Mouse (Mus musculus): ENCODE measurements around the gene Taar1.
A peak's percentile ranks its signal among the peaks of the same experiment; 100 is the strongest.

The Taar1 gene

GRCm38 (mm10) chr10:23920056-23920455 is at the start of gene Taar1:
Taar1 (plus strand) TSS chr10:23920356.
- no peak for DNase-seq (ENCODE audit: low spot score in 2 of 2)

DNA sequence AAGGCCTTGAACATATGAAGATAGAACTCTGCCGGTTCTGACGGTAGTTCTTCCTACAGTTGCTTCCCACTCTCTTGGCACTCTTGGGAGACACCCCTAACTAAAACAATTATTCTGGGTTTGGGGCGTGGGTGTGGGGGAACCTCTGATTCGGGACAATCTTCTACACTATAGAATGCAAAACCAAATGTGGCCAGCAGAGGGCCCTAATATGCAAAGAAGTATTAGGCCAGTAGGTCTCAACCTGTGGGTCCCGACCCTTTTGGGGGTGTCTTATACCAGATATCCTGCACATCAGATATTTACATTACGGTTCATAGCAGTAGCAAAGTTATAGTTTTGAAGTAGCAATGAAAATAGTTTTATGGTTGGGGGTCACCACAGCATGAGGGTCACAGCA is 39.5 kb upstream of the Taar1 start:
- DNase-seq (ENCODE audit: low spot score in 2 of 2) = peak in 1 of 2 experiments; percentile 11

GRCm38 (mm10) chr10:23884910-23885309 is 35.2 kb upstream of the Taar1 start:
- DNase-seq (ENCODE audit: low spot score in 2 of 2) = no peak

GRCm38 (mm10) chr10:23886060-23886459 is 34.1 kb upstream of the Taar1 start:
- no peak for DNase-seq (ENCODE audit: low spot score in 2 of 2)

DNA sequence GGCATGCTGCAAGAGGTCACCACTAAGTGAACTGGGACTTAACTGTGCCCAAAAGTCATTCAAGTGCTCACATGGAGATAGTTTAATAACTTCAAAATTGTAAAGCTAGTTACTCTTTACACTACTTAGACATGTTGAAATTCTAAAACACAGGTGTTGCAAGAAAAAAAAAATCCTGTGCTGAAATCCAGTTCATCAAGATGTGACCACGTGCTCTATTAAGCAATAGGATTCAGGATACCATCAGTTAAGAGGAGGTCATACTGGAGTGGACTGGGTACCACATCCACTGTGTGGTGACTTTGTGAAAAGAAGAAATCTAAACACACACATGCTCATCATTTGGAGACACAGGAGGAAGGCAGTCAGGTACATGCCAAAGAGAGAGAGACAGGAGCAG is 27.2 kb upstream of the Taar1 start:
- no peak for DNase-seq (ENCODE audit: low spot score in 2 of 2)

- no peak for DNase-seq (ENCODE audit: low spot score in 2 of 2)
These were observed 25.4 kb upstream of the Taar1 start, which contains the start of gene Vnn1 for GRCm38 (mm10) chr10:23894601-23895349. Vnn1 (plus strand) TSS chr10:23894688.

DNA sequence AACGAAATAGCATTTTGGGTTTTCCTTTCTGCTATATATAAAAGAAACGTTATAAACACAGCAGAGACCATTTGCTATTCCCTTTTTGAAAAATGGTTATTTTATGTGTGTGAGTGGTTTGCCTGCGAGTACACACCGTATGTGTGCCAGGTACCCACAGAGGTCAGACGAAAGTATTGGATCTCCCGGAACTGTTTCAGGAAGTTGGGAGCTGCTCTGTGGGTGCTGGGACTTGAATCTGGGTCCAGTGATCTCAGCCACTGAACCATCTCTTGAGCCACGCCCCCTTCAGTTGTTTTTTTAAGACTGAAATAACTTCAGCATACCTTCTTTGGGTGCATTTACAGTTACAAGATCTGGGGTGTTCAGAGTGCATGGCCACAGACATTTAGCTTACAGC is 24.8 kb upstream of the Taar1 start:
- DNase-seq (ENCODE audit: low spot score in 2 of 2) = no peak

DNA sequence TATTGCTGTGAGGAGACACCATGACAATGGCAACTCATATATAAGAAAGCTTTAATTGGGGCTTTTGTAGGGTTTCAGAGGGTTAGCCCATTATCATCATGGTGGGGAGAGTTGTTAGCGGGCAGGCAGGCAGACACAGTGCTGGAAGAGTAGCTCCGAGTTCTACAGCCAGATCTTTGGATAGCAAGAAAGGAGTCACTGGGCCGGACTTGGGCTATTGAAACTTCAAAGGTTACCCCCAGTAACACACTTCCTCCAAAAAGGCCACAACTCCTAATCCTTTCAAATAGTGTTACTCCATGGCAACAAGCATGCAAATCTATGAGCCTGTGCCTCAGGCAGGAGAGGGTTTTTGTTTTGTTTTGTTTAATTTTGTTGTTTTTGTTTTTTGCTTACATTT is 19.0 kb upstream of the Taar1 start:
- no peak for DNase-seq (ENCODE audit: low spot score in 2 of 2)

GRCm38 (mm10) chr10:23905661-23906060 is 14.5 kb upstream of the Taar1 start:
- no peak for DNase-seq (ENCODE audit: low spot score in 2 of 2)

GRCm38 (mm10) chr10:23922468-23922867 is 2.3 kb downstream of the Taar1 start:
- DNase-seq (ENCODE audit: low spot score in 2 of 2) = no peak

GRCm38 (mm10) chr10:23923941-23924340 is 3.8 kb downstream of the Taar1 start:
- DNase-seq (ENCODE audit: low spot score in 2 of 2) = no peak

DNA sequence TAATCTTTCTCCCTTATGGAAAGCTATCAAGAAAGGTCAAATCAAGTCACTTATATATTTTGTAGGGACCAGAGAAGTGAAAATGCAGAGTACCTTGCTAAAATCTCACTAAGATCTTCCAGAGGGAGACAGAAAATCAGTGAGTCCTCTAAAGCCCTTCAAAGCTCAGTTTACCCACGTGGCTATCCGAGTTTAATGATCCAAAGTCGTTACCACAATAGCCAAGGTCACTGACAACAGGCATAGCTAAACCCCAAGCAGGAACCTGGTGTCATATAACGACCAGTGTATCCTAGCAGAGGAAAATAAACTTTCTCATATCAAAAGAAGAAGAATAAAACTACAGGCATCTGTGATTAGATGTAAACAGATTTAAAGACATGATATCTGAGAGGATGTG is 17.5 kb downstream of the Taar1 start:
- DNase-seq (ENCODE audit: low spot score in 2 of 2) = no peak

GRCm38 (mm10) chr10:23938312-23938711 is 18.2 kb downstream of the Taar1 start, which contains the start of gene Taar2:
Taar2 (plus strand) TSS chr10:23938572.
- DNase-seq (ENCODE audit: low spot score in 2 of 2) = no peak

DNA sequence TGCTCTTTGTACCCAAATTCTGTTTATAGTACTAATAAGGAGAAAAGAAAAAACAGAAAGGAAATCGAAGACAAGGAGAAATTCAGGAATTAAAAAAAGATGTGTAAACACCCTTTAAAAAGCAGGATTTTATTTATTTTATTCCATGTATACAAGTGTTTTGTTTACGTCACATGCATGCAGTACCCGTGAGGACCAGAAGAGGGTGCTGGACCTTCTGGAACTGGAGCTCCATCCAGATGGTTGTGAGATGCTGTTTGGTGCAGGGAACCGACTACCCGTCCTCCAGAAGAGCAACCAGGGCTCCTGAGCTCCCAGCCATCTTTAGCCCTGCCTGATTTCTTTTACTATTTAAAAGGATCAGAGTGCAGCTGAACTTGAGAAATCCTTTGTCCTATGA is 22.3 kb downstream of the Taar1 start:
- DNase-seq (ENCODE audit: low spot score in 2 of 2) = peak in 1 of 2 experiments; percentile 8

DNA sequence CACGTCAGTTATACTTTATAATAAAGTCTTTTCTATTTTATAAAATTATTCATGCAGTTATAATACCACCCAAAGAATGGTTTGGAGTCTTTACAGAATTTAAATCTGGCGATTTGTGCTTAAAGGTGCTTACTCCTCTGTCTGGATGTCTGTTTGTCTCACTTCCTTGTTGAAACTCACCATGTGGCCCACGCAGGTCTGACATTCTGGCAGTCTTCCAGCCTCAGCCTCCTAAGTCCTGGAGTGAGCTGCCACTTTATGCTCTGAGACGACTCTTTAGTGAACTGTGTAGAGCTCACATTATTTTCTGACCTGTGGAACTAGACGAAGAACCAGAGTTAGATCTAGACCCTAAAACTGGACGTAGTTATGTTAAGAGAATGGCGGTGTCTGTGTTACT is 27.9 kb downstream of the Taar1 start:
- no peak for DNase-seq (ENCODE audit: low spot score in 2 of 2)

DNA sequence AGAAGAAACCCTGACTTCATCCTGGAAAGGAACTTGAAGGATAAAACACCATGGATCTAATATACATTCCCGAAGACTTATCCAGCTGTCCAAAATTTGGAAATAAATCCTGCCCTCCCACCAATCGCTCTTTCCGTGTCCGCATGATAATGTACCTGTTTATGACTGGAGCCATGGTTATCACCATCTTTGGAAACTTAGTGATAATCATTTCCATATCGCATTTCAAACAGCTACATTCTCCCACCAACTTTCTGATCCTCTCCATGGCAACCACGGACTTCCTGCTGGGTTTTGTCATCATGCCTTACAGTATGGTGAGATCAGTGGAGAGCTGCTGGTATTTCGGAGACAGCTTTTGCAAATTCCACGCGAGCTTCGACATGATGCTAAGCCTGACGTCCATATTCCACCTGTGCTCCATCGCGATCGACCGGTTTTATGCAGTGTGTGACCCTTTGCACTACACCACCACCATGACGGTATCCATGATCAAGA is 29.4 kb downstream of the Taar1 start, which contains the start of gene Taar3:
TSS of gene Taar3 (plus strand) at position 51 of the 498 bp plus-strand sequence.
- DNase-seq (ENCODE audit: low spot score in 2 of 2) = no peak

DNA sequence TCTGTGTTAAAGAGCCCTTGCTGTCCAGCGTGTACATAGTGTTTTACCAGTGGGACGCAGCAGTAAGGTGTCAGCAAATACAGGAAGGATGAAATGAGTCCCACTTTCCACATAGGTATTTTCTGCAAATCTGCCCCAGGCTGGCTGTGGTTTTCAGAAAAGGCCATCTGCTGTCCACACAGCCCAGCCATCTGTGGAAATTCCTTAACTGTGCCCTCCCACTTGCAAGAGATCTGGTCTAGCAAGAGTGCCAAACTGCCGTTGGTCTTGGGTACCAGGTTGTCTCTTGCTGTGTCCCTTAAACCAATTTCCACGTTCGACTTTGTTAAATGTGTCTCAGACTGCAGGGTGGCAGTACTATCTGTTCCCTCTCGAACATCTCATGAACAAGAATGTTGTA is 31.6 kb downstream of the Taar1 start:
- DNase-seq (ENCODE audit: low spot score in 2 of 2) = no peak

- no peak for DNase-seq (ENCODE audit: low spot score in 2 of 2)
These were observed 38.9 kb downstream of the Taar1 start for GRCm38 (mm10) chr10:23959071-23959470.

- no peak for DNase-seq (ENCODE audit: low spot score in 2 of 2)
These were observed 40.3 kb downstream of the Taar1 start, which contains the start of gene Taar4 for GRCm38 (mm10) chr10:23960444-23960915. Taar4 (plus strand) TSS chr10:23960494.

DNA sequence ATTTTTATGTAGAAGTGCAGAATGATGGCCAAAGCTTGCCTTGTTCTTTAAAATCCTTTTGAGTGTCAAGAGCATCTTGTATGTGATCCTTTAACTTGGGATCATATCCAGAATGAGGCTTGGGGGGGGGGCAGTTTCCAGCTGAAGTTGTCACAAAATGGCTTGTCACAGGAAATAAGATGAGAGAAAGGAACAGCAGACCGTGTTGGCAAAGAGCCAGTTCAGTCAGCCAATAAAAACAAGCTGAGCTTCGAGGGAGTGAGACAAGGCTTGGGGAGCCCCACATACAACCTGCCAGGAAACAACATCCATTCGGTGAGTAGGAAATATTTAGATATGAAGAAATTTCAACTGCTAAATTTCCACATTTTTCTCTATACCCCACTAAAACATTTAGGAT is 43.3 kb downstream of the Taar1 start:
- DNase-seq (ENCODE audit: low spot score in 2 of 2) = no peak

DNA sequence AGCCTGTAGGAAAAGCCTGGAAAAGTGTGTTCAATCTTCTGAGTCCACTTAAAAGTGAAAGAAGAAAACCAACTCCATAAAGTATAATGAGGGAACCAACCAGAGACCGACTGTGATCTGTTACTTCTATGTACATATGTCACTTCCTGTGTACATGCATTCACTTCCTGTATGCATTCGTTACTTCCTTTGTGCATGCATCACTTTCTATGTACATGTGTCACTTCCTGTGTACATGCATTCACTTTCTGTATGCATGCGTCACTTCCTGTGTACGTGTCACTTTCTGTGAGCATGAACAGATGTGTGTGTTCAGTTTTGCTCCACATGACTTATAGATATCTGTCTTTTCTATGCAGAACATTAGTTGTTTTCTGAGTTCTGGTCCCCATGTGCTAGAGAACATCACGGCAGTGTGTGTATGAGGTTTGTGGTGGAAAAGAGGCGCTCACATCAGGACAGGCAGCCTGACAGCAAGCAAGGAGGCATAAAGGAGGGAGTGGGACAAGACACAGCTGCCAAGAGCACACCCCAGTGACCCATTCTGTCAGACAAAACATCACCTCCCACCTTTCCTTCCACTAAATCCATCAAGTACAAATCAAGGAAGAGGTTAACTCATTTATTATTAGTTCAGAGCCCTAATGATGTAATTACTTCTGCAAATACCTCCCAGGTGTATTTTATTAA is 44.9 kb downstream of the Taar1 start:
- no peak for DNase-seq (ENCODE audit: low spot score in 2 of 2)

DNA sequence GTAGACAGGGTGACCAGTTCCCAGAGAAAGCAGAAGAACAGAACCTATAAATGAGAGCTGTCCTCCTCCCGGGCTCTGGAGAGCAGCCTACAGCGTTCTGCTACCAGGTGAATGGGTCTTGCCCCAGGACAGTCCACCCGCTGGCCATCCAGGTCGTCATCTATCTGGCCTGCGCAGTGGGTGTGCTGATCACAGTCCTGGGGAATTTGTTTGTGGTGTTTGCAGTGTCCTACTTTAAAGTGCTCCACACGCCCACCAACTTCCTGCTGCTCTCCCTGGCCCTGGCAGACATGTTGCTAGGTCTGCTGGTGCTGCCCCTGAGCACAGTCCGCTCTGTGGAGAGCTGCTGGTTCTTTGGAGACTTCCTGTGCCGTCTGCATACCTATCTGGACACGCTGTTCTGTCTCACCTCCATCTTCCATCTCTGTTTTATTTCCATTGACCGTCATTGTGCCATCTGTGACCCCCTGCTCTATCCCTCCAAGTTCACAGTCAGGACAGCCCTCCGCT is 50.6 kb downstream of the Taar1 start, which contains the start of gene Taar5:
TSS of gene Taar5 (plus strand) at position 51 of the 510 bp plus-strand sequence.
- DNase-seq (ENCODE audit: low spot score in 2 of 2) = no peak

Measured in natural killer cell, adult 2 months (primary cell).